Mouse (Mus musculus) olfactory bulb, adult 2 months (tissue): ENCODE data around the gene Wnt4. TPM values are rescaled to one million over a fixed set of nuclear protein-coding genes. Genes with fewer than 3 reads are reported as not detected.

Source experiments
- H3K27ac ChIP-seq: fragments of 200-500 bp; 2 replicates; pipeline ENCODE4 v1.5.1; 2012; ENCODE audit warnings: low read depth, low read length; ENCODE audit not compliant: insufficient read depth
- H3K4me1 ChIP-seq: fragments of 200-500 bp; 2 replicates; pipeline ENCODE4 v1.6.1; 2012; ENCODE audit warnings: low read length; ENCODE audit not compliant: control insufficient read depth, insufficient read depth
- H3K4me3 ChIP-seq: fragments of 200-500 bp; 2 replicates; pipeline ENCODE4 v1.5.1; 2012; ENCODE audit warnings: mild to moderate bottlenecking, low read depth, low read length, moderate library complexity; ENCODE audit not compliant: insufficient read depth
- CTCF ChIP-seq: fragments of 200-500 bp; IDR thresholded peaks from 2 replicates; pipeline ENCODE4 v1.5.1; 2012; ENCODE audit warnings: low read depth, mild to moderate bottlenecking, low read length, moderate library complexity; ENCODE audit not compliant: insufficient read depth
- POLR2A ChIP-seq: fragments of 200-500 bp; IDR thresholded peaks from 2 replicates; pipeline ENCODE4 v1.6.1; 2012; ENCODE audit warnings: mild to moderate bottlenecking, low read depth, low read length, moderate library complexity; ENCODE audit not compliant: insufficient read depth
- WGBS: fragments of 180-500 bp; shearing (Covaris S2); methylation state at CpG from one replicate; pipeline ENCODE4 v1.1.7; 2018; 5-methylcytosine and 5-hydroxymethylcytosine counted together
- polyA plus RNA-seq: library from polyadenylated mRNA; stranded (reverse); fragments of >200 nt; gene quantifications from 2 replicates; pipeline ENCODE4 v1.2.4, GENCODE M21; 2012; ENCODE audit warnings: low replicate concordance; ENCODE audit not compliant: missing spikeins, insufficient read depth, insufficient read length

Gene Wnt4
- polyA plus RNA-seq, 1 experiment = not detected

- Histone ChIP-seq H3K27ac (no peak overlapping the region), H3K4me3 (no peak overlapping the region), H3K4me1 (no peaks in the 10 kb centered on the region)
- TF ChIP-seq POLR2A (no peak), CTCF (no peak)
- 43% methylated on average over 5 of the region's 5 CpGs for WGBS
These were observed 31.1 kb downstream of the Wnt4 start for GRCm38 (mm10) chr4:137308377-137308776.

GRCm38 (mm10) chr4:137313511-137313910, 36.2 kb downstream of the Wnt4 start:
- Histone ChIP-seq H3K4me1 (no peaks in the 10 kb centered on the region), H3K4me3 (no peak overlapping the region), H3K27ac (no peak overlapping the region)
- TF ChIP-seq CTCF (no peak), POLR2A (no peak)
- WGBS = 23% methylated on average over 2 of the region's 2 CpGs

GRCm38 (mm10) chr4:137314561-137314960, 37.3 kb downstream of the Wnt4 start:
- H3K27ac ChIP-seq = no peak overlapping the region
- 89% methylated on average over 6 of the region's 6 CpGs for WGBS
- TF ChIP-seq CTCF (no peak), POLR2A (no peak)
- no peak overlapping the region for H3K4me3 ChIP-seq
- no peaks in the 10 kb centered on the region for H3K4me1 ChIP-seq

DNA sequence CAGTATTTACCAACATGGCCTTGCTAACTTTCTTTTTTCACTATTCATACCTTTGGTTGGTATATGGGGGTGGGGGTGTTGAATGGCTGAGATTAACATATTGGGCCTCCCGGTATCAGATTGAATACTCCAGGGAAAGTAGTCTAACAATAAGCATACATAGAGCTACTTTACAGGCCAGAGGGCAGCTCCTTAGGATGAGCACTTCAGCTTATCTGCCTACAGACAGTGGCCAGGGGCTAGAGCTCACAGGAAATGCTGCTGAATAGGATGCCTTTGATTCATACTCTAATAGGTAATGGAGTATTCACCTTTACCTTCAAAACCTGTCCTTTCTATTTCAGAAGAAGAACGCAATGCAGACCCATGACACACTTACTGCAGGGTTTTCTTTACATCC, 37.8 kb downstream of the Wnt4 start:
- Histone ChIP-seq H3K4me1 (no peaks in the 10 kb centered on the region), H3K27ac (no peak overlapping the region), H3K4me3 (no peak overlapping the region)
- TF ChIP-seq CTCF (no peak), POLR2A (no peak)
- WGBS = 82% methylated on average over 2 of the region's 2 CpGs

- TF ChIP-seq POLR2A (no peak), CTCF (no peak)
- Histone ChIP-seq H3K4me1 (no peaks in the 10 kb centered on the region), H3K4me3 (no peak overlapping the region), H3K27ac (no peak overlapping the region)
- 85% methylated on average over 4 of the region's 4 CpGs for WGBS
These were observed 38.9 kb downstream of the Wnt4 start for GRCm38 (mm10) chr4:137316027-137316770.

DNA sequence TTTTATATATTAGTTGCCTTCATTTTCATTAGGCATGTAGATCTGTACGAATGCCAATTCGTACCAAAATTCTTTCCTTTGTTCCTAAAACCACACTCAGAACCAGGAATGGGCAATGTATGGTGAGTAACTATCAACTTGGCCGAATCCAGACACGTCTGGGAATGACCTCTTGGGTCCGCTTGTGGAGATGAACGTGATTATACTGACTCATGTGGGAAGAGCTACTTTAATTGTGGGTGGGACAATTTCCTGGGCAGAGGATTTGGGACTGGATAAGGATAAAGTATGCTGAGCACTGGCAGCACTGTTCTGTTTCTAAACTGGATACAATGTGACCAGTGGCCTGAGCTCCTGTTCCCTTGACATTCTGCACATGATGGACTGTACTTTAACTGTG, 47.6 kb downstream of the Wnt4 start:
- H3K4me3 ChIP-seq = no peak overlapping the region
- TF ChIP-seq POLR2A = no peak
- no peak for TF ChIP-seq CTCF
- 82% methylated on average over 6 of the region's 6 CpGs for WGBS
- no peak overlapping the region for H3K27ac ChIP-seq
- no peaks in the 10 kb centered on the region for H3K4me1 ChIP-seq

GRCm38 (mm10) chr4:137326494-137326893, 49.2 kb downstream of the Wnt4 start:
- H3K27ac ChIP-seq = no peak overlapping the region
- H3K4me1 ChIP-seq = no peaks in the 10 kb centered on the region
- TF ChIP-seq POLR2A (no peak), CTCF (no peak)
- 85% methylated on average over 3 of the region's 3 CpGs for WGBS
- no peak overlapping the region for H3K4me3 ChIP-seq

- TF ChIP-seq CTCF (no peak), POLR2A (no peak)
- Histone ChIP-seq H3K27ac (no peak overlapping the region), H3K4me3 (no peak overlapping the region), H3K4me1 (no peaks in the 10 kb centered on the region)
These were observed 54.8 kb downstream of the Wnt4 start for GRCm38 (mm10) chr4:137332051-137332450.

- Histone ChIP-seq H3K4me1 (no peaks in the 10 kb centered on the region), H3K4me3 (no peak overlapping the region), H3K27ac (no peak overlapping the region)
- TF ChIP-seq POLR2A = no peak
- TF ChIP-seq CTCF = no peak
- 52% methylated on average over 5 of the region's 5 CpGs for WGBS
These were observed 59.2 kb downstream of the Wnt4 start for GRCm38 (mm10) chr4:137336468-137336867.
